Mouse (Mus musculus): ENCODE data around the gene Cpt1b. TPM values are rescaled to one million over a fixed set of nuclear protein-coding genes. Genes with fewer than 3 reads are reported as not detected.

Gene Cpt1b
- polyA plus RNA-seq, 1 experiment from 2014 or later = 1.2 TPM

- ATAC-seq (ENCODE audit: low FRiP score) = no peak
- Histone ChIP-seq H3K9me3 (ENCODE audit: control insufficient read depth, low read length) (no peaks in the 10 kb centered on the region), H3K36me3 (replicated peaks; ENCODE audit: control insufficient read depth, insufficient read depth) (peaks cover 48% of the 10 kb centered on the region), H3K4me1 (replicated peaks; ENCODE audit: control insufficient read depth, insufficient read depth, low read length) (peaks cover 15% of the 10 kb centered on the region), H3K9ac (peak overlapping the region; percentile 77), H3K27me3 (ENCODE audit: control insufficient read depth, insufficient read depth, low read length) (peaks cover 18% of the 10 kb centered on the region), H3K4me3 (replicated peaks; ENCODE audit: low read length) (peak overlapping the region; percentile 61), H3K4me2 (replicated peaks) (peak overlapping the region; percentile 70), H3K27ac (no peak overlapping the region)
- no peak for DNase-seq (ENCODE audit: low spot score)
- 84% methylated on average over 7 of the region's 7 CpGs for WGBS
Observed at GRCm38 (mm10) chr15:89372536-89372935, 53.1 kb downstream of the Cpt1b start.

- ATAC-seq (ENCODE audit: low FRiP score) (no peak), DNase-seq (ENCODE audit: low spot score) (no peak)
- Histone ChIP-seq H3K9ac (no peak overlapping the region), H3K36me3 (replicated peaks; ENCODE audit: control insufficient read depth, insufficient read depth) (peaks cover 52% of the 10 kb centered on the region), H3K4me3 (replicated peaks; ENCODE audit: low read length) (no peak overlapping the region), H3K27me3 (ENCODE audit: control insufficient read depth, insufficient read depth, low read length) (peaks cover 13% of the 10 kb centered on the region), H3K27ac (no peak overlapping the region), H3K4me2 (replicated peaks) (no peak overlapping the region), H3K9me3 (ENCODE audit: control insufficient read depth, low read length) (no peaks in the 10 kb centered on the region), H3K4me1 (replicated peaks; ENCODE audit: control insufficient read depth, insufficient read depth, low read length) (peaks cover 15% of the 10 kb centered on the region)
- 91% methylated on average over 13 of the region's 13 CpGs for WGBS
Observed at GRCm38 (mm10) chr15:89372068-89372467, 53.6 kb downstream of the Cpt1b start.

Other genes with a start within 250 kb of the Cpt1b start
- 99.2 and 101 TPM in 2 replicates for gene Plxnb2, start 245.1 kb downstream of the Cpt1b start, polyA plus RNA-seq (2014; fragmentation: Nextera tagmentation; extraction: Ambion mirVana)
- gene Dennd6b, start 229.4 kb downstream of the Cpt1b start, polyA plus RNA-seq (2014; fragmentation: Nextera tagmentation; extraction: Ambion mirVana) = 71.4 and 71.6 TPM in 2 replicates
- gene Ppp6r2, start 214.3 kb downstream of the Cpt1b start, polyA plus RNA-seq (2014; fragmentation: Nextera tagmentation; extraction: Ambion mirVana) = 78.2 and 84.0 TPM in 2 replicates
- gene Sbf1, start 110.6 kb downstream of the Cpt1b start, polyA plus RNA-seq (2014; fragmentation: Nextera tagmentation; extraction: Ambion mirVana) = 99.8 and 105 TPM in 2 replicates
- gene Adm2, start 103.1 kb downstream of the Cpt1b start, polyA plus RNA-seq (2014; fragmentation: Nextera tagmentation; extraction: Ambion mirVana) = not detected in 2 replicates
- gene Miox, start 91.5 kb downstream of the Cpt1b start, polyA plus RNA-seq (2014; fragmentation: Nextera tagmentation; extraction: Ambion mirVana) = not detected in 2 replicates
- gene Lmf2, start 70.2 kb downstream of the Cpt1b start, polyA plus RNA-seq (2014; fragmentation: Nextera tagmentation; extraction: Ambion mirVana) = 24.2 and 24.6 TPM in 2 replicates
- gene Ncaph2, start 70.1 kb downstream of the Cpt1b start, polyA plus RNA-seq (2014; fragmentation: Nextera tagmentation; extraction: Ambion mirVana) = 94.7 and 112 TPM in 2 replicates
- gene Sco2, start 52.0 kb downstream of the Cpt1b start, polyA plus RNA-seq (2014; fragmentation: Nextera tagmentation; extraction: Ambion mirVana) = 19.5 and 20.5 TPM in 2 replicates
- 2.2 and 3.0 TPM in 2 replicates for gene Tymp, start 48.8 kb downstream of the Cpt1b start, polyA plus RNA-seq (2014; fragmentation: Nextera tagmentation; extraction: Ambion mirVana)
- 1.3 and 5.5 TPM in 2 replicates for gene Odf3b, start 46.6 kb downstream of the Cpt1b start, polyA plus RNA-seq (2014; fragmentation: Nextera tagmentation; extraction: Ambion mirVana)
- 0.07 TPM in 1 of 2 replicates, not detected in the other for gene Klhdc7b, start 40.9 kb downstream of the Cpt1b start, polyA plus RNA-seq (2014; fragmentation: Nextera tagmentation; extraction: Ambion mirVana)
- not detected in 2 replicates for gene Syce3, start 15.4 kb downstream of the Cpt1b start, polyA plus RNA-seq (2014; fragmentation: Nextera tagmentation; extraction: Ambion mirVana)
- gene C730034F03Rik, start 3.7 kb upstream of the Cpt1b start, polyA plus RNA-seq (2014; fragmentation: Nextera tagmentation; extraction: Ambion mirVana) = 2.7 and 3.2 TPM in 2 replicates
- gene Gm44502, start 3.8 kb upstream of the Cpt1b start, polyA plus RNA-seq (2014; fragmentation: Nextera tagmentation; extraction: Ambion mirVana) = not detected in 2 replicates
- 71.2 and 76.3 TPM in 2 replicates for gene Chkb, start 4.0 kb upstream of the Cpt1b start, polyA plus RNA-seq (2014; fragmentation: Nextera tagmentation; extraction: Ambion mirVana)
- 62.8 and 66.3 TPM in 2 replicates for gene Mapk8ip2, start 28.1 kb upstream of the Cpt1b start, polyA plus RNA-seq (2014; fragmentation: Nextera tagmentation; extraction: Ambion mirVana)
- 20.7 and 22.3 TPM in 2 replicates for gene Arsa, start 51.6 kb upstream of the Cpt1b start, polyA plus RNA-seq (2014; fragmentation: Nextera tagmentation; extraction: Ambion mirVana)
- gene Shank3, start 73.8 kb upstream of the Cpt1b start, polyA plus RNA-seq (2014; fragmentation: Nextera tagmentation; extraction: Ambion mirVana) = 8.6 and 9.6 TPM in 2 replicates
- 1.0 and 1.8 TPM in 2 replicates for gene Acr, start 142.5 kb upstream of the Cpt1b start, polyA plus RNA-seq (2014; fragmentation: Nextera tagmentation; extraction: Ambion mirVana)
- 79.0 and 85.9 TPM in 2 replicates for gene Rabl2, start 166.1 kb upstream of the Cpt1b start, polyA plus RNA-seq (2014; fragmentation: Nextera tagmentation; extraction: Ambion mirVana)

Measured in hindbrain, embryonic 14.5 days (tissue).